Mouse (Mus musculus) midbrain, embryonic 12.5 days (tissue): Measurements from ENCODE around the gene Zfp410. TPM values are rescaled to one million over a fixed set of nuclear protein-coding genes. Genes with fewer than 3 reads are reported as not detected.

Source experiments
- ATAC-seq: fragments of 200-750 bp; cut with Nextera tagmentation; 2 replicates; pipeline ENCODE4 v1.8.0; 2017; ENCODE audit warnings: low read depth, moderate TSS enrichment, moderate library complexity; ENCODE audit not compliant: low FRiP score
- H3K27ac ChIP-seq: fragments of 300-500 bp; sonication (generic); replicated peaks from 2 replicates; pipeline ENCODE4 v1.5.1; 2016; ENCODE audit warnings: mild to moderate bottlenecking
- H3K27me3 ChIP-seq: fragments of 300-500 bp; sonication (generic); 2 replicates; pipeline ENCODE4 v1.6.1; 2016; ENCODE audit warnings: mild to moderate bottlenecking
- H3K36me3 ChIP-seq: fragments of 300-500 bp; sonication (generic); 2 replicates; pipeline ENCODE4 v1.6.1; 2016
- H3K4me1 ChIP-seq: fragments of 300-500 bp; sonication (generic); 2 replicates; pipeline ENCODE4 v1.6.1; 2016
- H3K4me2 ChIP-seq: fragments of 300-500 bp; sonication (generic); replicated peaks from 2 replicates; pipeline ENCODE4 v1.6.1; 2016; ENCODE audit warnings: mild to moderate bottlenecking, moderate library complexity
- H3K4me3 ChIP-seq: fragments of 300-500 bp; sonication (generic); 2 replicates; pipeline ENCODE4 v1.5.1; 2016; ENCODE audit warnings: mild to moderate bottlenecking
- H3K9ac ChIP-seq: fragments of 300-500 bp; sonication (generic); replicated peaks from 2 replicates; pipeline ENCODE4 v1.6.1; 2016; ENCODE audit warnings: mild to moderate bottlenecking, moderate library complexity
- H3K9me3 ChIP-seq: fragments of 300-500 bp; sonication (generic); 2 replicates; pipeline ENCODE4 v1.6.1; 2016; ENCODE audit warnings: mild to moderate bottlenecking
- WGBS: fragments of 180-500 bp; shearing (Covaris S2); methylation state at CpG from one replicate; pipeline ENCODE4 v1.1.7; 2016; 5-methylcytosine and 5-hydroxymethylcytosine counted together
- polyA plus RNA-seq: library from polyadenylated mRNA; unstranded; fragments of >200 nt; fragmentation: Nextera tagmentation; extraction: Ambion mirVana; gene quantifications from 2 replicates; pipeline ENCODE4 v1.2.1, GENCODE M21; 2016

Zfp410 gene
- polyA plus RNA-seq, result 117 TPM in 2 replicates

DNA sequence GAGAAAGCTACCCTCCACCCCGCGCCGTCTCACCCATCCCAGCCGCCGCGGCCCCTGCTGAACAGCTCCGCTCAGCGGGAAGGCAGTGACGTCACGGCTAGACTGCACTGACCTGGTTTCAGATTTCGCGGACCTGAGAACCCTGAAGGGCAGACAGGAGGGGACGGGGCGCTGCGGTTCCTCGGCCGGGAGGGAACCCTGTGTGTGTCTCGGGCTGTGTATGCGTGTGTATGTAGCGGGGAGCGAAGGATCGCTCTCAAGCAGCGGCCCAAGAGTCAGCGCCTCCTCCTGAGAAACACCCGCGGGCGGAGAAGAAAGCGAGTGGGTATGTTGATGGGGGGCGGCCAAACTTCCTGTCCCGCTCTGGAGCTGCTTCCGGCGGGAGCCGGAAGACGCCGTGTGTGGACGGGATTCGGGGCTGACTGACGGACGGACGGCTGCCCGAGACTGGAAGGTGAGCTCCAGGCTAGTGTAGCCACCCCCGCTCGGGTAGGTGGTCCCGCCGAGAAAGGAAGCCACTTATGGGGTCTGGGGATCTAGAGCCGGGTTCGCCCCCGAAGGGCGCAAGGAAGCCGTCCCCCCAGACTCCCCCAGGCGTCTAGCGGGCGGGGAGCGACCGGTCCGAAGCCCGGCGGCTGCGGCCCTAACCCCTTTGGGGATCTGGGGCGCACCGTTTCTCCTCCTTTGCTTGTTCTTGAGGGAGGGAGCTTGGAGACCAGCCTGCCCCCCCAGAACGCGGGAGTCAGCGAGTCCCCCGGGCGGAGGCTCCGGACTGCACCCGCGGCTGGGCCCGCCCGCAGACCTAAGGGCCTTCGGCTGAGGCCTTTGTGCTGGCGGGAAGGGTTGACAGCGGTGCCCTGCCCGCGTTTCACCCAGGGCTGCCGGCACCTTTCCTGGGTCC is at the start of gene Zfp410:
Zfp410 (plus strand) TSS at position 132 of the 901 bp plus-strand sequence.
- no peaks in the 10 kb centered on the region for H3K9me3 ChIP-seq
- WGBS, result under 1% methylated on average over 77 of the region's 77 CpGs
- ATAC-seq, result peak; percentile 96
- peak within 1 kb of the TSS; percentile 99 for H3K4me3 ChIP-seq
- peak within 1 kb of the TSS; percentile 97 for H3K9ac ChIP-seq
- H3K27me3 ChIP-seq, result no peaks in the 10 kb centered on the region
- peak within 1 kb of the TSS; percentile 89 for H3K4me2 ChIP-seq
- H3K4me1 ChIP-seq, result peaks cover 25% of the 10 kb centered on the region
- H3K36me3 ChIP-seq, result no peaks in the 10 kb centered on the region
- peak within 1 kb of the TSS; percentile 90 for H3K27ac ChIP-seq

DNA sequence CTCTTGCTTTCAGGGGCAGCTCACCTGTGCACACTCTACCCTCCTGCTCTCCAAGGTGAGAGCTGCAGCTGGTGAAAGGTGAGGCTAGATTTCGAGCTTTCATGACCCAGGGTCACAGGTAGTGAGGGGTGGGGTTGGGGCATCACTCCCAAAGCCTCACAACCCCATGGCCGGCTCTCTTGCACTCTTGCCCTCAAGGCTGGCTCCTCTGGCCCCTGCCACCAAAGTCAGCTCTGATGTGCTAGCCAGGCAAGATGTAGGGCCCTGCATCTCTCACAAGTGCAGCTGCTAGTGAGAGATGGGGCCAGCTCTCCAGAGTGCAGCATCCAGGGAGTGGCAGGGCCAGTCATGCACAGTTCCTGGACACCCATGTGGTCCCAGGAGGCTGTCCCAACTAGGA is 49.4 kb upstream of the Zfp410 start:
- Histone ChIP-seq H3K36me3 (no peaks in the 10 kb centered on the region), H3K9me3 (no peaks in the 10 kb centered on the region), H3K27me3 (no peaks in the 10 kb centered on the region), H3K4me3 (no peak overlapping the region), H3K27ac (no peak overlapping the region), H3K9ac (no peak overlapping the region), H3K4me1 (no peaks in the 10 kb centered on the region), H3K4me2 (no peak overlapping the region)
- no peak for ATAC-seq
- 60% methylated on average over 2 of the region's 2 CpGs for WGBS

DNA sequence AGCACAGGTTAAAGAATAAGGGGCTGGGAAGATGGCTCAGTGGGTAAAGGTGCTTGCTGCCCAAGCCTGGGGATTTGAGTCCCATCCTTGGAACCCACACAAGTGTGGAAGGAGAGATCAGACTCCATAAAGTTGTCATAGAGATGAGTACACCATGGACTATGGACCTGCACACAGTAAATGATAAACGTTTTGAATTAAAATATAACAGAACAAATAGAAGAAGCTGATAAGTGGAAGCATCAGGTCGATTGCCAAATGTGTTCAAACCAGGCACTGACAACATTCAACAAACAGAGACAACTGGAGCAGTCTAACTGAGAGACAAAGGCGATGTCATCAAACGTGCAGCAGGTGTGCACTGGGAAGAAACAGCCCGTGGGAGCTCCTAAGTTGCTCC is 43.3 kb upstream of the Zfp410 start:
- no peaks in the 10 kb centered on the region for H3K9me3 ChIP-seq
- no peak overlapping the region for H3K4me2 ChIP-seq
- H3K27me3 ChIP-seq, result no peaks in the 10 kb centered on the region
- WGBS, result 82% methylated on average over 5 of the region's 5 CpGs
- H3K4me1 ChIP-seq, result peaks cover 12% of the 10 kb centered on the region; the same call in 1 of the 2 replicates
- no peak overlapping the region for H3K4me3 ChIP-seq
- no peak overlapping the region for H3K27ac ChIP-seq
- no peaks in the 10 kb centered on the region for H3K36me3 ChIP-seq
- H3K9ac ChIP-seq, result no peak overlapping the region
- no peak for ATAC-seq

DNA sequence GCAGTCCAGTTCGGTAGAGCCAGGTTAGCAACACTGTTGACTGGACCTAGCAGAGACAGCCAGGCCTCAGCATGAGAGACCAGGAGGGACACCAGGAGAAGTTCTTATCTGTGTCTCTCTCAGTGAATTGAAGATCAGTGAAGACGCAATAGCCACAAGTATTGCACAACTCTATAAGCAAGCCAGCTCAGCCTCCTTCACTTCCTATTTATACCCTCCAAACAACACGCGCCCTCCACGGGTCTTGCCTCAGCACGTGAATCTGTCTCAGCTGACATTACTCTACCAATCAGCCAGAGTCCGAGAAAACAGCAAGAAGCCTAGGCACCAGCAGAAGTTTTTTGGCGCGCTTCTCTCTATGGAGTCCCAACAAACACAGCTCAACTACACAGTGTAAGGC is 41.4 kb upstream of the Zfp410 start:
- H3K4me3 ChIP-seq, result no peak overlapping the region
- H3K9me3 ChIP-seq, result no peaks in the 10 kb centered on the region
- no peaks in the 10 kb centered on the region for H3K36me3 ChIP-seq
- H3K4me1 ChIP-seq, result peaks cover 12% of the 10 kb centered on the region; the same call in 1 of the 2 replicates
- H3K4me2 ChIP-seq, result no peak overlapping the region
- no peaks in the 10 kb centered on the region for H3K27me3 ChIP-seq
- no peak for ATAC-seq
- H3K9ac ChIP-seq, result no peak overlapping the region
- H3K27ac ChIP-seq, result no peak overlapping the region
- WGBS, result 95% methylated on average over 9 of the region's 9 CpGs

GRCm38 (mm10) chr12:84276288-84276687 is 40.4 kb upstream of the Zfp410 start:
- Histone ChIP-seq H3K27ac (no peak overlapping the region), H3K4me3 (no peak overlapping the region), H3K4me2 (no peak overlapping the region), H3K9me3 (no peaks in the 10 kb centered on the region), H3K36me3 (no peaks in the 10 kb centered on the region), H3K9ac (no peak overlapping the region), H3K27me3 (no peaks in the 10 kb centered on the region), H3K4me1 (peaks cover 12% of the 10 kb centered on the region; the same call in 1 of the 2 replicates)
- no peak for ATAC-seq
- WGBS, result 60% methylated on average over 2 of the region's 2 CpGs

DNA sequence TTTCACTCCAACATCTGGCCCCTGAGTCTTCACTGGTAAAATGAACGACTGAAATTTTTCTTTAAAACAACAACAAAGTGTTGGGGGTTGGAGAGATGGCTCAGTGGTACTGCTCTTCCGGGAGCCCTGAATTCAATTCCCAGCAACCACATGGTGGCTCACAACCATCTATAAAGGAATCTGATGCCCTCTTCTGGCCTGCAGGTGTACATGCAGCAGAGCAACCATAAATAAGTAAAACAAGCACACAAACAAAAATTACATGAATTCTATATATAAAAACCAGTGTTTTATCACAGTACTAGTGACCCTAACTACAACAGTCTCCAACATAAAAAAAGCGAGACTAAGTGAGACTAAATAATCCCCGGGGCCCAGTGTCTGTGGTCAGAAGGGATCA is 39.9 kb upstream of the Zfp410 start:
- no peak overlapping the region for H3K9ac ChIP-seq
- no peak overlapping the region for H3K4me3 ChIP-seq
- no peaks in the 10 kb centered on the region for H3K9me3 ChIP-seq
- H3K4me2 ChIP-seq, result no peak overlapping the region
- no peak for ATAC-seq
- H3K27ac ChIP-seq, result no peak overlapping the region
- no peaks in the 10 kb centered on the region for H3K27me3 ChIP-seq
- H3K4me1 ChIP-seq, result peaks cover 12% of the 10 kb centered on the region; the same call in 1 of the 2 replicates
- 88% methylated on average over 4 of the region's 4 CpGs for WGBS
- H3K36me3 ChIP-seq, result no peaks in the 10 kb centered on the region

DNA sequence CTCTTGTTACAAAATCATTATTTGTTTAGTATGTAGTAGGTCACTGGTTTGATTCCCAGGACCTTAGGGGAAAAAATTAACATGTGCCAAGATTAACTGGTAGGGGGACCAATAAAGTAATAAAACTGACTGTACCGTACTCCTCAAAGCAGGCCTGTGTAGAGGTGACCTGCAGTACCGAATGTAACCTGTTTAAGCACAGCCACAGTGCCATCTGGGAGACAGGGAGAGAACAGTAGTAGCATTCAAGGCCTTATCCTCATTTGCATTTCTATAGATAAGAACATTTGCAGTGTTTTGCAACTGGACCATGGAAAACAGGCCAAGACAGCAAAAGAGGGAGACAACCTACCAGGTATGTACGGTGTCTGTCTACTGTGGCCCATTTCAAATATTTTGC is 38.8 kb upstream of the Zfp410 start:
- Histone ChIP-seq H3K27me3 (no peaks in the 10 kb centered on the region), H3K4me3 (no peak overlapping the region), H3K9me3 (no peaks in the 10 kb centered on the region), H3K9ac (no peak overlapping the region), H3K27ac (0 out of 2 replicates have a peak overlapping the region, but pooled peaks have one; percentile 3), H3K36me3 (no peaks in the 10 kb centered on the region), H3K4me1 (peaks cover 12% of the 10 kb centered on the region; the same call in 1 of the 2 replicates), H3K4me2 (no peak overlapping the region; the same call in 1 of the 2 replicates)
- WGBS, result 24% methylated on average over 3 of the region's 3 CpGs
- ATAC-seq, result peak; percentile 84

- Histone ChIP-seq H3K9me3 (no peaks in the 10 kb centered on the region), H3K9ac (no peak overlapping the region), H3K4me1 (peaks cover 12% of the 10 kb centered on the region; the same call in 1 of the 2 replicates), H3K27me3 (no peaks in the 10 kb centered on the region), H3K27ac (no peak overlapping the region), H3K4me3 (no peak overlapping the region), H3K4me2 (no peak overlapping the region), H3K36me3 (no peaks in the 10 kb centered on the region)
- ATAC-seq, result no peak
- WGBS, result 90% methylated on average over 7 of the region's 7 CpGs
These were observed 37.8 kb upstream of the Zfp410 start for GRCm38 (mm10) chr12:84278901-84279300.

- peaks cover 10% of the 10 kb centered on the region for H3K4me1 ChIP-seq
- H3K4me2 ChIP-seq, result peak overlapping the region; percentile 63
- no peaks in the 10 kb centered on the region for H3K36me3 ChIP-seq
- H3K27me3 ChIP-seq, result no peaks in the 10 kb centered on the region
- 0 out of 2 replicates have a peak overlapping the region, but pooled peaks have one; percentile 57 for H3K4me3 ChIP-seq
- H3K27ac ChIP-seq, result no peak overlapping the region
- H3K9me3 ChIP-seq, result no peaks in the 10 kb centered on the region
- peak; percentile 10; the same call in 1 of the 2 replicates for ATAC-seq
- WGBS, result 75% methylated on average over 14 of the region's 14 CpGs
- H3K9ac ChIP-seq, result 0 out of 2 replicates have a peak overlapping the region, but pooled peaks have one; percentile 61
These were observed 32.3 kb upstream of the Zfp410 start for GRCm38 (mm10) chr12:84284391-84284790.

GRCm38 (mm10) chr12:84284885-84285592 is 31.6 kb upstream of the Zfp410 start, which contains the start of gene Ptgr2:
TSS of gene Ptgr2 (plus strand) at chr12:84285232.
- peak; percentile 89 for ATAC-seq
- no peaks in the 10 kb centered on the region for H3K9me3 ChIP-seq
- WGBS, result under 1% methylated on average over 39 of the region's 39 CpGs

GRCm38 (mm10) chr12:84285593-84285968 is 31.1 kb upstream of the Zfp410 start:
- H3K36me3 ChIP-seq, result no peaks in the 10 kb centered on the region
- H3K4me2 ChIP-seq, result peak overlapping the region; percentile 63
- H3K4me3 ChIP-seq, result peak overlapping the region; percentile 57
- H3K9me3 ChIP-seq, result no peaks in the 10 kb centered on the region
- peaks cover 10% of the 10 kb centered on the region for H3K4me1 ChIP-seq
- peak overlapping the region; percentile 61 for H3K9ac ChIP-seq
- H3K27me3 ChIP-seq, result no peaks in the 10 kb centered on the region
- H3K27ac ChIP-seq, result 0 out of 2 replicates have a peak overlapping the region, but pooled peaks have one; percentile 46
- WGBS, result 32% methylated on average over 8 of the region's 8 CpGs
- 0 out of 2 replicates have a peak, but pooled peaks have one; percentile 27 for ATAC-seq

More at GRCm38 (mm10) chr12:84284885-84285592, 31.6 kb upstream of the Zfp410 start, which contains the start of gene Ptgr2:
- Histone ChIP-seq H3K4me1 (peaks cover 10% of the 10 kb centered on the region), H3K27ac (peak within 1 kb of the TSS; percentile 46; the same call in 1 of the 2 replicates), H3K4me2 (peak within 1 kb of the TSS; percentile 63), H3K36me3 (no peaks in the 10 kb centered on the region), H3K9ac (peak within 1 kb of the TSS; percentile 61), H3K4me3 (peak within 1 kb of the TSS; percentile 57), H3K27me3 (no peaks in the 10 kb centered on the region)
